Mouse (Mus musculus) T-helper 2 cell (primary cell): Measurements from ENCODE around the gene Dtd1.

Experiments
- in situ Hi-C: fragments of 300-600 bp; cut with MboI, MseI; formaldehyde crosslinking; loops from one replicate; pipeline ENCODE4 v1.15.1; 2025; ENCODE audit warnings: high pct_unique_total_duplicates

Gene Dtd1

DNA sequence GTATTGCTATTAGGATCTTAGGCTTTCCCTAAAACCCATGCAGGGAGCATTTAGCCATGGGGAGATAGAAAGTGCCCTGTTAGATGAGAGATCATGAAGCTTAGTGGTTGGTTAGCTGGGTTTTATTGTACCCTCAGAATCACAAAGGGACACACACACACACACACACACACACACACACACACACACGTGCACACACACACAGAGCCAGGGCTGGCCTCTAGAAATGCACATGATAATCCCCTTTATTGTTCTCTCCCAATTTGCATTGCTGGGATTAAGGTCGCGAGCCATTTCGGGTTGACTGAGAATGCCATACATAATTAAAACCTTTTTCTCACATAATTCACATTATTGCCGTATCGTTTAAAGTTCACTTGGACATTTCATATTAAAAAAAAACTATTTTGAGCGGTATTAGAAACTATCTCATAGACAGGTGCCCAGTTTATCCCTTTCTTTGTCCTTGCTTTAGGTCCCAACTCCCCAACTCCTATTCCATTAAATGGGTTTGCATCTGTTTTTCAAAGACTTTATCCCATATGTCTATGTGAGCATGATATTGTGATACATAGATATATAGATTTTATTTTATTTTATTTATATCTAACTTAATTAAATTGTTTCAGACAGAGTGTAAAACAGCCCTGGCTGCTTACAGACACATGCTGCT, 164.6 kb downstream of the Dtd1 start:
- in situ Hi-C loops: no loop called here

DNA sequence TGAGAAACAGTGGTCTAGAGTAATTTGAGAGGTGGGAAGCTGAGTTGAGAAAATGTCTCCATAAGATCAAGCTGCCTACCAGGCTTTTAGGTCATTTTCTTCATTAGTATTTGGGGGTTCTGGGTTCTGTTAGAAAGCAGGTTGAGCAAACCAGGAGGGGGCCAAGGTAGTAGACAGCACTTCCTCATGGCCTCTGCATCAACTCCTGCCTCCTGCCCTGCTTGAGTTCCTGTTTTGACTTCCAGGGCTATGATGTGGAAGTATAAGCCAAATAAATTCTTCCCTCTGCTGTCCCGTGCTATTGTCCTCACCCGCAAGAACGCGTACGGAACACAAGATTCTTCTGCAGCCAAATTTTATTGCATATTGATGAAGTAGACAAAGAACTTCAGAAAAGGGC, 165.5 kb downstream of the Dtd1 start:
- in situ Hi-C loops: no loop called here

DNA sequence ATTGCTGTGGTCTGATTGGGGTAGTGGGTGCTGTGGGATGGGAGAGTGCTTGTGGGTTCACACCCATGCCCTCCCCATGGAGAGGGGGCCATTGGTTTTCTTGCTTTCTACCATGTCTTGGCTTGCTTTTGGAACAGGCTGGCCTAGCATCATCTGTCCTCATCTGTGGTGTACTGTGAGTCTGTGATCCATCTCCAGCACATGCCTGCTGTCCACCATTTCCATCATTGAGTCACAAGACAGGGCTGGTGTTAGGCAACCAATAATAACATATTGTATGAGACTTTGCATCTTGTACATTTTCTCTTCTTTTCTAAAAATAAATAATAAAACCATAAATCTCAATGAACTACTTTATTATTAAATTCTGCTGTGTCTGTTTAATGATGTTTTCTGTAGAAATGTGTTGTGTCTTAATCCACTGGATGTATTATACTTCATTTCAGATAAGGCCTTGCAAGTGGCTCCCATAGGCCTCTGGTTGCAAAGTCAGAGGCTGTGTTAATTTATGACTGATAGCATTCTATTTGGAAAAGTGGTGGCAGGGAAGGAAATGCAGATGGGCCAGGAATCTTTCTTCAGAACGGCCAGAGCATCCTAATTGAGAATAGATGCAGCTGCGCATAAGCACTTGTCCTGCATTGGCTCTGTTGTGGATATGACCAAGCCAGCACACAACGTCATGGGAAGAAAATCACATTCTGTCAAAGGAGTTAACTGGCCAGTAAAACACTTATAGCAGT, 168.8 kb downstream of the Dtd1 start:
- in situ Hi-C loops: no loop called here

DNA sequence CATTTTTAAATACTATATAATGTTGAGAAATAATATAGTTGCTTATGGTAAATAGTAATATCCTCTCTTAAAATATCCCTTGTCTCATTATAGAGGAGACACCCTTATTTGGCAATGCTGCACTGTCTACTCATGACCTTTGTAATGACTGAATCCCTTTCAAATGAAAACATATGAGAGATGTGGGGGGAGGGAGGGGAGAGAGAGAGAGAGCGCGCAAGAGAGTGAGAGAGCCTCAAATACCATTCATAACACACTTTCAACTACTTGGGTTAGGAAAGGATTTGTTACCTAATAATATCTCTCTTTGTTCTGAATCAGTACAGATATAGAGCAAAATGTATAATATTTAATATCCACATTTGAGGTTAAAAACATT, 169.4 kb downstream of the Dtd1 start:
- in situ Hi-C loops: no loop called here

DNA sequence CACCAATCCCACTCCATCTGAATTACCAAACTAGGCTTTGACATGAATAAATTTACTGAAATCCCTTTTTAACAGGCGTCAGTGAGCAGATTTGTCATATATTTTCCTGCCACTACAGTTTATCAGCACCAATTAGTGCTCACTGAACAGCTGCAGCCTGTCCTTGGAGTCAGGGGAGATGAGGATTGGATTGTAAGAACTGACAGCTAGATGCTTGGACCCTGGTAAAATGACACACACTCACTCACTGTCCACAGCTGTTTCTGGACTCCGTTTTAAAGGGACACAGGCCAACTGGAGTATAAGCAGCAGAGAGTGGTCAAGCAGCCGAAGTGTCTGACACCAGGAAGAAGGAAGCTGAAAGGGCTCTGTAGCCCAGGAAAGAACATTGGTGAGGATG, 169.9 kb downstream of the Dtd1 start:
- in situ Hi-C loops: no loop called here

DNA sequence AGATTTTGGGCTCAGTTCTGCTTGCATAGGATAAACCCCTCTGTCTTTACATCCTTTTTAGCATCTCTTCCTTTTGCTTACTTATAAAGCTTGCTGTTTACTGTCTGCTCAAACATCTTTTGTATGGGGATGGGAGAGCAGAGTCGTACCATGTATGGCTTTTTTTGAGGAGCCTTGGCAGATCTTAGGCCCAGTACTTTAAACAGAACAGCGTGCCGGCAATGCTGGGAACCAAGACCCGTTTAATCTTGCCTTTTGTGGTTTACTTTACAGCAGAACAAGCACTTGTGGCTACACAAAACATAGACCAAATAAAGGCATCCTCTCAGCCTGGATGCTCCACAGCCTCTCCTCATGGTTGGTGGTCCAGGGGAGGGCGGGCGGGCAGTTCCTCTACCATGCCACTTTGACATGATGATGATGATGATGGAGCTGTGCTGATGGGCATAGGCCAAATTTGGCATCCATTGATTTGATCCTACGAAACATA, 170.8 kb downstream of the Dtd1 start:
- in situ Hi-C loops: no loop called here

DNA sequence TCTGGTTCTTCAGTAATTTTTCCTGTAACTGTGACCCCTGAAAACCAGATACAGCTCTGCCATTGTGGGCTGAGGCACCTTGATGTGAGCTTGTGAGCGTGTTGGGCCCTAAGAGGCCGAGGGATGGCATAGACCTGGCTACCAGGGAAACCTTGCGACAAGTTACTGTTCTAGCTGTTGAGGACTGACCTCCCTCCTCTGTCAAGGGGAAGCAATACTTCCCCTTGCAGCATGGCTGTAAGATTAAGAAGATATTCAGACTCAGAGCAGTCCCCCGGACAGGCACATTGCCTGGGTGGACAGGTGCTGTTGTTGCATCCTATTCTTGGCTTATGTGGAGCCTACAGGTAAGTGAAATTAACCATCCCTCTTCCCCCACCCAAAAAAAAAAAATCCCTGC, 172.1 kb downstream of the Dtd1 start:
- in situ Hi-C loops: no loop called here

DNA sequence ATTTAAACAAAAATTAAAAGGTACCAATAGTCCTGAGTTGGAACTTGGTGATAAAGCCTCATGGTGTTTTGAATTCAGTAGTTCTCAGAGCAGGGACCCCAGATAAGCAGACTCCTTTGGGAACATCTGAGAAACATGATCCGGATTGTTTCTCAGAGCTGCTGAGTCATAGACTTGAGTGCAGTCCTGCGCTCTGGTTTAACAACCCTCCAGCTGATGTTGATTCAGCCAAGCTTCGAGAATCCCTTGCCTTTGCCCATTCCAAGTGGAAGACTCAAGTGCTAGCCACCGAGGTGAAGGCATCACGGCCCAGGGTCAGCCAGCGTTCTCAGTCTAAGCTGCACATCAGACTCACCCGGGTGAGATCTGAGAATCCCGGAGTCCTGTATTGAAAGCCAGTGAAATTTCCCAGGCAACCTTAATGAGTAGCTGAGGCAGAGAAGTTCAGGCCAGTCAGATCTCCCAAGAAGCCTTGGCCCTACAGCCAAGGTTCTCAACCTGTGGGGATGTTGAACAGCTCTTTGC, 175.0 kb downstream of the Dtd1 start:
- in situ Hi-C loops: no loop called here

DNA sequence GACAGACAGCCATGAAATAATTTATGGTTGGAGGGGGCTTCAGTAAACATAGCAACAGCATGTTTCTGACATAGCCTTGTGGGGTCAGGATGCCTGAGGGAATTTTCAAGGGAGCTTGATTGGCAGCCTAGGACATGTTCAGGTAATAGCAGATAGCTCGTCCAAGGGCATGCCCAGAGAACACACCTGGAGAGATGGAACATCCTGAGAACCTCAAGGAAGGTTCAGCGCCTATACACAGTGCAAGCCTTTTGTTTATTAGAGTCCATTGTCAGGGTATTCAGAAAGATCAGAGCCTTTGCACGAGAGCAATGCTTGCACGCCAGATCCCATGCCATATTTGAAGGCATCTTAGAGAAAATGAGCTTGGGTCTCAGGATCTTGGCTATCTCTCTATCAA, 175.9 kb downstream of the Dtd1 start:
- in situ Hi-C loops: no loop called here

DNA sequence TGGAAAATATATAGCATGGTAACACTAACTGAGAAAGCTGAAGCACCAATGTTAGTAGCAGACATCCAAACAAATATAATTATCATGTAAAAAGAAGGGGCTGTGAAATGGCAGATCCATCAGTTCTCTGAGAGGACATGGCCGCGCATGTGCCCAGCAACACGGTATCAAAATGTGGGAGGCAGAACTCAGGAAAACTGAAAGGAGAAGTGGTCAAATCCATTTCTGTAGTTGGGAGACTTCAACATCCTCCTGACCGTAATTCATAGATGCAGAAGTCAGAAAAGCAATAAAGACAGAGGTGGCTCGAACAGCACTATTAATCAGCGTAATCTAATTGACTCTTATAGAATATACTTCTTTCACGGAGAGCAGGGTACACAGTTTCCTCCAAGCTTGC, 179.6 kb downstream of the Dtd1 start:
- in situ Hi-C loops: no loop called here

DNA sequence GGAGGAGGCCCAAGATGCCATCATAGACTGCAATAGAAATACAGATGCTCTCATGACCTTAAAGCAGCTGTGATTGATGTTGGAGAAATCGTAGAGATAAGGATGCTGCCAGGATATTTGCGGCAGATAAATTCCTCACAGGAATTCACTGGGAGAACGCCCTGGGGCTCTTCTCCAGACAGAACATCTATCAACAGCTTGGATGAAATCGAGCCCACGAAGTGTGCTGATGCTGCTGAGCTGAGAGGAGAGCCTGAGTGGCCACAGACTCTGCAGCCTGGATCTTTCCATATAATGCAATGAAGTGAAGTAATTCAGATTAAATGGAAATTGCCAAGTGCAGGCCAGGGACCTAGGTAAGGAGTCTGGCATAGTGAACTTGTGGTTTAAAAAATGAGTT, 181.0 kb downstream of the Dtd1 start:
- in situ Hi-C loops: no loop called here

DNA sequence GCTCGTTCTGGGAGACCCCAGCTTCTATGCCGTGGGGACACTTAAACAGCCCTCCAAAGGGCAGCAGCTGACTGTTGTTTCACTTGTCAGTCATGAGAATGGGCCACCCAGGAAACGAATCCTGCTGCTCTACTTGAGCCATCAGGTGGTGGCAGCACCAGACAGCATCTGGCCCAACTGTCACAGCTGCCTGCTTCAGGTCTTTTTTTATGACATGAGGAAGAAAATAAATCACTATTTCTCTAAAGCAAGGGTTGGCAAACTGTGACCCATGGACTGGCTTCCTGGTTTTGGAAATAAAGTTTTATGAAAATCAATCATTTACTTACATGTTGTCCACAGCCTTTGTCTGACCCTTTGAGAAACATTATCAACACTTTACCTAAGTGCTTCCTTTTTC, 182.2 kb downstream of the Dtd1 start:
- in situ Hi-C loops: no loop called here

DNA sequence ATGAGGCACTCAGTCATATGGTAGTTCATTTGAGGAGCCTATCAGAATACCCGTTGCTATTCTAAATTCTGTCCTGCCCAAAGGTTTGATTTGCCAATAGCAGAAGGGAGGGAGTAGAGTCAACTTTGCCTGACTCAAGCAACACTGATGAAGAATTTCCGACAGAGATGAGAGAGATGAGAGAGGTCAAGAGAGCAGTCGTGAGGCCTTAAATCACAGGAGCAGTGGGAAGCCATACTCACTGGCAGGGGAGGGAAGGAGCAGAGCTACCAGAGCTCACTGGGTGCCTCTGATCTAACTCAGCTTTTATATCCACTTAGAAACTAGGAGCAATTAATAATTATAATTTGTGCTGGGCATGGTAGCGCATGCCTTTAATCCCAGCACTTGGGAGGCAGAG, 182.8 kb downstream of the Dtd1 start:
- in situ Hi-C loops: no loop called here

DNA sequence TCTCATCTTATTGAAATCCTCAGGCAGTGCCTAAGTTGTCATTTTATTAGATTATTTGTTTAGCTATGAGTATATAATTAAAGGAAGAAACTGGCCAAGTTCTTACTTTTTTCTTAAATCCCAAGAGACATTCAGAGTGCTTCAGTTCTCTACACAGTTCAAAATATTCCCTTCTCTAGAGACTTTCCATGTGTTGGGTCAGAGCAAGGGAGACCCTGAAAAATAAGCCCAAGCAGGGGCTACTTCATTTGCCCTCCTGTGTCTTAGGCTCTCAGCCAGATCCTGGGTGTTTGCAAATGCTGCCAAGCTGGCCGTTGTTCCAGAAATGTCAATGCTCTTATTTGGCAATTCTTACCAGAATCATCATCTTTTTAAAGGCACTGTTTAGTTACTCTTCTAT, 183.5 kb downstream of the Dtd1 start:
- in situ Hi-C loops: no loop called here

DNA sequence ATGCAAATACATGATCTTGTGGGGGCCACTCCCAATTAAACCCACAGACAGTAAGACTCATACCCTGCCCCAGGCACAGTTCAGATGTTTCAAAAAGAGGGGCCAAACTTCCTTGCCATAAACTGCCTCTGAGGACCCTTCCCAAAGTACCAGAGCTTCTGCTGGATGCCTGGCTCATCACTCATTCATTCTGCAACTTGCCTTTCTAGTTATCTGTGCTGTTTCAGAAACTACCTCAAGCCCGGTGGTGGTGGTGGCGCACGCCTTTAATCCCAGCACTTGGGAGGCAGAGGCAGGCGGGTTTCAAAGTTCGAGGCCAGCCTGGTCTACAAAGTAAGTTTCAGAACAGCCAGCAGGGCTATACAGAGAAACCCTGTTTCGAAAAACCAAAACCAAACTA, 184.1 kb downstream of the Dtd1 start:
- in situ Hi-C loops: no loop called here

DNA sequence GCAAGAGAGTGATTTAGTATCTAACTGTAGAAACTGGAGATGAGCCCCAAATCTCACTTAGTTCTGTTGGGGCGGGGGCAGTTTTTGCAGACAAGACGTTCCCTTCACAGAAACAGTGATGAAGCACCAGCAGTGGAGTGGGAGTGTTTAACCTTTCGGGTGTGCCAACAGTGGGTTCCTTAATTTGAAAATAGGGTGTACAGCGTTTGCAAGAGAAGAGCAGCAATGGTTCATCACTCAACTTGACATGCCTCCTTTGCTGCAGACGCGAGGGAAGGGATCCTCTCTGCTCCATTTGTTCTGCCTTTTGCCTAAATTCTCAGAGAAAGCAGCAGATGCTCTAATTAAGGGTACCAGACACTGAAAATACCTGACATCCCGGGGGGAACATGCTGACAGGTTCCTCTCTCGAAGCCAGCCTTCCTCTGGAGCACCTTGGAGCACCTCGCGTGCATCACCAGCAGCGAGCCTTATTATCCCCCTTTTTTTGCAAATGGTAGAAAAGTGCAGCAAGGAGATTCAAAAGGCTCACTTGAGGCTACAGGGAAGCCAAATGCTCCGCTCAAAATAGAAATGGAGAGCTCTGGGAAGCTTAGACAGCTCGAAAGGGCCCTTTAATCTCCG, 192.1 kb downstream of the Dtd1 start:
- in situ Hi-C loops: no loop called here

DNA sequence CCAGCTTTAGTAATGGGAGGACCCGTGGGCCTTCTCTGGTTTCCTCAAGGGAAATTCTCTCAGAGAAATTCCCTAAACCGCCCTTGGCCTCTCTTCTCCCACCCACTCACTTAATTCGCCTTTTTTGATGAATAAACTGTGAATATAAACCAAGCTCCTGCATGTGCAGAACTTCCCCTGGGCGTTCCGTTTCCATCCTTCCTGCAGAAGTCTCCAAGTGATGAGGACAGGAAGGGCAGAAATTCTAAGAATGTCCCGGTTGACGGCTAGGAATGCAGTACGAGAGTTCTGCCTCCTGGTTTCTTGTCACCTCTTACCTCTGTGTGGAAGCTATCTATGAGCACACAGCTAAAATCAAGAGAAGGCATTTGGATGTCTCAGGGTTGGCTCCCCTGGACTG, 197.8 kb downstream of the Dtd1 start:
- in situ Hi-C loops: no loop called here

DNA sequence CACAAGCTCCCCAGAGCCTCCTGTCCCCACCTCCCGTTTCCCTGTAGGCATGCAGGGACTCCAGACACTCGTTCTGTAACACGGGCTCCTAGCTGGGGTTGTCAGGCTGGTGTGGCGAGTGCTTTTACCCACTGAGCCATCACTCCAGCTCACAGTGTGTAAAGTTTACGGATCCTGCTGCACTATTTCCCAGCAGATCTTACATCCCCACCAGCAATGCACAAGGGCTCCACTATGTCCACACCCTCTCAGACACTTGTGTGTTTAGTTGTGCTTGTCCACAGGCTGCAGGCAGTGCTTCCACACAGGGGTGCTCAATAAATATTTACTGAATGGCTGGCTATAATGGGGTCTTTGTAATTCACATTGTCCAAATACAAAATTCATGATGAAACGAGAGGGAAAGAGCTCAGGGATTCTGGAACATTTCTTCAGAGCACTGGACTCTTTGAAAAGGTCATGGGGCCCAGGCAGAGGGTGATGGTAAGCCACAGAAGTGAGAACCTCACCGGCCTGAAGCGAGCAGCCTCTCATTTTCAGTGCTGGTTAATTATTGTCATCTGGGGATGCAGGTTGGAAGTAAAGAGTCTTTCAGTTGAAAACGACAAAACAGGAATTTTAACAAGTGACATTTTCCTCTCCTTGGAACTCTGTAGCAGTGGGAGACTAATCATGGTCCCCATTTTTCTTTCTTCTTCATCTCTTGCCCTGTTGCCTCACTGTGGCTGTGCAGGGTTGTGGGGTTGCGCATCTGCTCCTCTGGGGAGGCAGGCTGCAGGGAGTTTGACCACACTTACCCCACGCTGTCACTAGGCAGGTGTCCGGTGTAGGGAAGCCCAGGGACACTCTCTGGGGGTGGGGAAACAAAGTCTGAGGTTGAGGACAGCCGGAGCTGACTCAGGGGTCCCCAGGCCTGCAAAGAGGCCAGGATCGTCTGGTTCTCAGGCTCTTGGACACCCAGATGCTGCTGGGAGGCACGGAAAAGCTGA, 208.4 kb downstream of the Dtd1 start:
- in situ Hi-C loops: no loop called here
